Mouse (Mus musculus) lung, postnatal 0 days (tissue): Measurements from ENCODE around the gene Gabrg3.

Experiments used
- CTCF ChIP-seq: IDR thresholded peaks from 2 replicates; pipeline ENCODE4 v1.5.1; 2016; ENCODE audit warnings: antibody characterized with exemption, mild to moderate bottlenecking
- EP300 ChIP-seq: IDR thresholded peaks from 2 replicates; pipeline ENCODE4 v1.6.1; 2016; ENCODE audit warnings: antibody characterized with exemption, mild to moderate bottlenecking, control low read depth

- TF ChIP-seq CTCF, result no peak
- TF ChIP-seq EP300, result no peak
Measured at GRCm38 (mm10) chr7:57100065-57100464, 286.9 kb downstream of the Gabrg3 start.
